8 mouse cellular contexts compared by ENCODE assay signal in genomic region chr1:190169911-190170818, GRCm38 (mm10). TPM values are rescaled to one million over a fixed set of nuclear protein-coding genes. Genes with fewer than 3 reads are reported as not detected.
A peak's percentile ranks its signal among the peaks of the same experiment; 100 is the strongest.
DNase-seq lines count a peak whose midpoint lies in the region; ATAC-seq lines count a peak whose summit lies in the region.

Prox1 (minus strand) TSS chr1:190170714.

- peak within 1 kb of the TSS; percentile 70 for H3K9ac ChIP-seq in embryonic facial prominence, embryonic 13.5 days
- peak within 1 kb of the TSS; percentile 94 for H3K9ac ChIP-seq in heart, embryonic 11.5 days (ENCODE audit: low read depth, low read length)
- H3K9ac ChIP-seq in limb, embryonic 11.5 days (ENCODE audit: low read length), result peak within 1 kb of the TSS; percentile 45; the same call in 1 of the 2 replicates
- H3K9ac ChIP-seq in midbrain, embryonic 12.5 days (replicated peaks), result peak within 1 kb of the TSS; percentile 83

- DNase-seq in B cell, adult 2 months, result peak; percentile 4 to 7
- DNase-seq in adrenal gland, postnatal 14 days, result peak; percentile 89
- DNase-seq in kidney, adult 8-10 months, result peak; percentile 57 to 66
- DNase-seq in limb, embryonic 11.5 days (ENCODE audit: low spot score), result peak; percentile 85
- DNase-seq in telencephalon, adult 2 months (ENCODE audit: low read depth, low spot score), result peak; percentile 41

- peak within 1 kb of the TSS; percentile 60 for H3K4me3 ChIP-seq in embryonic facial prominence, embryonic 13.5 days
- H3K4me3 ChIP-seq in heart, embryonic 11.5 days (ENCODE audit: low read depth, low read length), result peak within 1 kb of the TSS; percentile 70
- peak within 1 kb of the TSS; percentile 50 for H3K4me3 ChIP-seq in limb, embryonic 11.5 days (ENCODE audit: low read depth, low read length)
- peak within 1 kb of the TSS; percentile 71 for H3K4me3 ChIP-seq in midbrain, embryonic 12.5 days

- ATAC-seq in embryonic facial prominence, embryonic 13.5 days (ENCODE audit: insufficient number of reproducible peaks, insufficient read depth, low FRiP score, low TSS enrichment, low read depth), result peak; percentile 85
- ATAC-seq in heart, embryonic 11.5 days (replicated peaks; ENCODE audit: insufficient number of reproducible peaks, low FRiP score, low TSS enrichment), result peak; percentile 80
- peak; percentile 82 for ATAC-seq in limb, embryonic 11.5 days (ENCODE audit: insufficient number of reproducible peaks, low FRiP score, low TSS enrichment, low read depth)
- peak; percentile 85 for ATAC-seq in midbrain, embryonic 12.5 days (ENCODE audit: low FRiP score, low read depth)

- peaks cover 42% of the 10 kb centered on the region for H3K4me1 ChIP-seq in embryonic facial prominence, embryonic 13.5 days
- peaks cover 27% of the 10 kb centered on the region for H3K4me1 ChIP-seq in heart, embryonic 11.5 days (ENCODE audit: control insufficient read depth, insufficient read depth, low read length)
- H3K4me1 ChIP-seq in limb, embryonic 11.5 days (ENCODE audit: control insufficient read depth, insufficient read depth, low read length), result peaks cover 30% of the 10 kb centered on the region
- peaks cover 62% of the 10 kb centered on the region for H3K4me1 ChIP-seq in midbrain, embryonic 12.5 days

- H3K9me3 ChIP-seq in embryonic facial prominence, embryonic 13.5 days, result no peaks in the 10 kb centered on the region
- no peaks in the 10 kb centered on the region for H3K9me3 ChIP-seq in heart, embryonic 11.5 days (replicated peaks; ENCODE audit: control insufficient read depth, low read length)
- no peaks in the 10 kb centered on the region for H3K9me3 ChIP-seq in limb, embryonic 11.5 days (ENCODE audit: control insufficient read depth, low read length)
- H3K9me3 ChIP-seq in midbrain, embryonic 12.5 days, result no peaks in the 10 kb centered on the region

- no peaks in the 10 kb centered on the region for H3K36me3 ChIP-seq in embryonic facial prominence, embryonic 13.5 days
- no peaks in the 10 kb centered on the region for H3K36me3 ChIP-seq in heart, embryonic 11.5 days (ENCODE audit: control insufficient read depth, insufficient read depth, low read length)
- no peaks in the 10 kb centered on the region for H3K36me3 ChIP-seq in limb, embryonic 11.5 days (ENCODE audit: control insufficient read depth, insufficient read depth, low read length)
- H3K36me3 ChIP-seq in midbrain, embryonic 12.5 days, result no peaks in the 10 kb centered on the region

- under 1% methylated on average over 61 of the region's 62 CpGs for WGBS in embryonic facial prominence, embryonic 13.5 days
- under 1% methylated on average over 58 of the region's 62 CpGs for WGBS in heart, embryonic 11.5 days (ENCODE audit: insufficient replicate concordance)
- WGBS in limb, embryonic 11.5 days, result under 1% methylated on average over 58 of the region's 62 CpGs
- WGBS in midbrain, embryonic 12.5 days, result under 1% methylated on average over 61 of the region's 62 CpGs

- peak within 1 kb of the TSS; percentile 92 for H3K4me2 ChIP-seq in embryonic facial prominence, embryonic 13.5 days
- peak within 1 kb of the TSS; percentile 95 for H3K4me2 ChIP-seq in heart, embryonic 11.5 days
- H3K4me2 ChIP-seq in limb, embryonic 11.5 days (ENCODE audit: low read depth, severe bottlenecking), result peak within 1 kb of the TSS; percentile 90
- peak within 1 kb of the TSS; percentile 86 for H3K4me2 ChIP-seq in midbrain, embryonic 12.5 days (replicated peaks)

- peaks cover 91% of the 10 kb centered on the region for H3K27me3 ChIP-seq in embryonic facial prominence, embryonic 13.5 days
- peaks cover 10% of the 10 kb centered on the region for H3K27me3 ChIP-seq in heart, embryonic 11.5 days (ENCODE audit: control insufficient read depth, insufficient read depth, low read length)
- H3K27me3 ChIP-seq in limb, embryonic 11.5 days (ENCODE audit: control insufficient read depth, insufficient read depth, low read length), result peaks cover 50% of the 10 kb centered on the region
- peaks cover 39% of the 10 kb centered on the region for H3K27me3 ChIP-seq in midbrain, embryonic 12.5 days

- peak within 1 kb of the TSS; percentile 69; the same call in 1 of the 2 replicates for H3K27ac ChIP-seq in embryonic facial prominence, embryonic 13.5 days
- peak within 1 kb of the TSS; percentile 94 for H3K27ac ChIP-seq in heart, embryonic 11.5 days (ENCODE audit: low read depth, low read length)
- H3K27ac ChIP-seq in limb, embryonic 11.5 days (replicated peaks; ENCODE audit: low read depth, low read length), result no peak within 1 kb of the TSS
- peak within 1 kb of the TSS; percentile 93 for H3K27ac ChIP-seq in midbrain, embryonic 12.5 days (replicated peaks)

RNA-seq across cellular contexts. Expression of gene Prox1, which starts in this region (rescaled TPM):
- total RNA-seq in adrenal gland, postnatal 14 days (2021), result 29.3 and 34.5 TPM in 2 replicates
- polyA plus RNA-seq in embryonic facial prominence, embryonic 13.5 days (2015; fragmentation: Nextera tagmentation; extraction: Ambion mirVana), result 1.3 and 1.7 TPM in 2 replicates
- polyA plus RNA-seq in heart, embryonic 11.5 days (2014; fragmentation: Nextera tagmentation; extraction: Ambion mirVana), result 12.6 and 17.9 TPM in 2 replicates
- polyA plus RNA-seq in limb, embryonic 11.5 days (2014; fragmentation: Nextera tagmentation; extraction: Ambion mirVana), result 1.1 and 1.2 TPM in 2 replicates
- 10.5 and 10.7 TPM in 2 replicates for polyA plus RNA-seq in midbrain, embryonic 12.5 days (2016; fragmentation: Nextera tagmentation; extraction: Ambion mirVana)

Comparison
In these comparisons a context has a peak if more than half of its experiments do, and no peak if none do; other contexts are left out.
1. DNase-seq: peak in every context shown above with its lines; median percentile 89 in adrenal gland, postnatal 14 days; 85 in limb, embryonic 11.5 days; 62 in kidney, adult 8-10 months; 41 in telencephalon, adult 2 months; 6 in B cell, adult 2 months.